ENCODE assay signal across 8 mouse cellular contexts in genomic region chr15:8625370-8625769, GRCm38 (mm10).
DNase-seq lines count a peak whose midpoint lies in the region; ATAC-seq and TF ChIP-seq lines count a peak whose summit lies in the region.

No protein-coding gene starts in this region.

- no peak overlapping the region for H3K4me2 ChIP-seq in hindbrain, embryonic 14.5 days (replicated peaks)

- no peaks in the 10 kb centered on the region for H3K79me2 ChIP-seq in heart, adult 2 months (replicated peaks; ENCODE audit: control insufficient read depth, insufficient read depth, low read length)

- DNase-seq in heart, adult 2 months: peak; percentile 34 to 36
- DNase-seq in heart, postnatal 25 days (ENCODE audit: low spot score): no peak
- DNase-seq in A20 (ENCODE audit: low read depth, low spot score): peak; percentile 83
- DNase-seq in Patski (ENCODE audit: low read depth, low spot score): no peak
- peak; percentile 74 for DNase-seq in hindbrain, embryonic 14.5 days (ENCODE audit: low spot score)
- peak; percentile 30 to 45 for DNase-seq in lung, adult 18-20 months
- peak; percentile 54 for DNase-seq in retina, postnatal 7 days (ENCODE audit: low read depth, low spot score)
- DNase-seq in urinary bladder, postnatal 25 days (ENCODE audit: low spot score): no peak

- no peak overlapping the region for H3K4me3 ChIP-seq in heart, adult 2 months
- H3K4me3 ChIP-seq in hindbrain, embryonic 14.5 days (replicated peaks; ENCODE audit: low read length): no peak overlapping the region

- in situ Hi-C loops in Patski (cut with MboI; ENCODE audit: low pct_unique_long_range_greater_than_20kb): no loop called here

- H3K36me3 ChIP-seq in heart, adult 2 months (ENCODE audit: control insufficient read depth, insufficient read depth, low read length): no peaks in the 10 kb centered on the region
- H3K36me3 ChIP-seq in hindbrain, embryonic 14.5 days (replicated peaks; ENCODE audit: control insufficient read depth, insufficient read depth): no peaks in the 10 kb centered on the region

- CTCF ChIA-PET in Patski (lab: Charles Lee): interaction anchor here (0.7 to 2.9 kb wide), 7 partner anchors 9 to 387 kb away, joined by 3 to 13 read pairs (median 3); no protein-coding TSS in a partner anchor

- 29% methylated on average over 7 of the region's 7 CpGs for WGBS in heart, adult 2 months
- WGBS in hindbrain, embryonic 14.5 days: 54% methylated on average over 7 of the region's 7 CpGs

- no peaks in the 10 kb centered on the region for H3K9me3 ChIP-seq in hindbrain, embryonic 14.5 days (ENCODE audit: control insufficient read depth, low read length)

- POLR2A ChIA-PET in Patski (lab: Charles Lee): no interaction called here

- no peak overlapping the region for H3K9ac ChIP-seq in heart, adult 2 months (ENCODE audit: low read depth, low read length)
- H3K9ac ChIP-seq in hindbrain, embryonic 14.5 days: no peak overlapping the region

- TF ChIP-seq POLR2A in heart, adult 2 months (IDR thresholded peaks at IDR 0.05; ENCODE audit: insufficient read depth, low read depth, low read length): no peak

- TF ChIP-seq CTCF in heart, adult 2 months (IDR thresholded peaks at IDR 0.05): peak; percentile 74
- TF ChIP-seq CTCF in Patski (IDR thresholded peaks at IDR 0.05): peak; percentile 87

- 0 out of 2 replicates have a peak, but pooled peaks have one; percentile 24 for TF ChIP-seq EP300 in heart, adult 2 months (IDR thresholded peaks at IDR 0.05; ENCODE audit: insufficient read depth, low read depth, low read length)

- intact Hi-C loops in heart, adult 2 months (cut with DNase I): no loop called here
- intact Hi-C loops in heart, postnatal 25 days (cut with DNase I): loop anchor here (5.0 kb wide), 1 partner anchor 37 kb away; no protein-coding TSS in a partner anchor

- H3K27me3 ChIP-seq in heart, adult 2 months (ENCODE audit: control insufficient read depth, insufficient read depth, low read length): no peaks in the 10 kb centered on the region
- H3K27me3 ChIP-seq in Patski: no peaks in the 10 kb centered on the region
- H3K27me3 ChIP-seq in hindbrain, embryonic 14.5 days (ENCODE audit: control insufficient read depth, insufficient read depth, low read length): 0 out of 2 replicates have a peak, but pooled peaks cover 9% of the 10 kb centered on the region

- H3K4me1 ChIP-seq in heart, adult 2 months (ENCODE audit: control insufficient read depth, insufficient read depth, low read length): 0 out of 2 replicates have a peak, but pooled peaks cover 1% of the 10 kb centered on the region
- 0 out of 2 replicates have a peak, but pooled peaks cover 3% of the 10 kb centered on the region for H3K4me1 ChIP-seq in hindbrain, embryonic 14.5 days (replicated peaks; ENCODE audit: control insufficient read depth, insufficient read depth, low read length)

- H3K27ac ChIP-seq in heart, adult 2 months: no peak overlapping the region
- no peak overlapping the region for H3K27ac ChIP-seq in hindbrain, embryonic 14.5 days

- peak; percentile 54 for ATAC-seq in Patski
- ATAC-seq in hindbrain, embryonic 14.5 days (ENCODE audit: low FRiP score): no peak

Comparison
In these comparisons a context has a peak if more than half of its experiments do, and no peak if none do; other contexts are left out.
1. DNase-seq: peak in heart, adult 2 months (2 of 2), A20 (single experiment), hindbrain, embryonic 14.5 days (single experiment), lung, adult 18-20 months (2 of 2) and retina, postnatal 7 days (single experiment); none in heart, postnatal 25 days (single experiment), Patski (single experiment) and urinary bladder, postnatal 25 days (single experiment).